Mouse (Mus musculus) megakaryocyte progenitor cell, adult 5-6 weeks (primary cell): ENCODE measurements around the gene Slc35g1. TPM values are rescaled to one million over a fixed set of nuclear protein-coding genes. Genes with fewer than 3 reads are reported as not detected.

Source experiments
- ATAC-seq: replicated peaks from 2 replicates; pipeline ENCODE4 v1.8.0; 2016; ENCODE audit warnings: mild to moderate bottlenecking, moderate TSS enrichment, inconsistent platforms; ENCODE audit not compliant: poor library complexity
- total RNA-seq, 2 experiments: library from RNA; stranded (forward) in 1 of 2; stranded (reverse) in 1 of 2; fragments of 157-497, 149-512 nt in 1 of 2; fragments of 200-1000 nt in 1 of 2; gene quantifications; 2 replicates each; pipeline versions ENCODE4 v1.2.3 to v1.2.4; 2015 to 2017

The Slc35g1 gene
- total RNA-seq (2015) (9.9 and 14.3 TPM in 2 replicates), total RNA-seq (2017) (10.2 and 12.9 TPM in 2 replicates)

- peak; percentile 92 for ATAC-seq
These were observed at the start of gene Slc35g1 for GRCm38 (mm10) chr19:38395701-38396632. Slc35g1 (plus strand) TSS chr19:38395980.

- ATAC-seq = no peak
These were observed 47.3 kb upstream of the Slc35g1 start for GRCm38 (mm10) chr19:38348271-38349012.

GRCm38 (mm10) chr19:38349013-38349341 lies 46.8 kb upstream of the Slc35g1 start:
- ATAC-seq = no peak

- no peak for ATAC-seq
These were observed 44.6 kb upstream of the Slc35g1 start for GRCm38 (mm10) chr19:38351202-38351601.

- no peak for ATAC-seq
These were observed 44.1 kb upstream of the Slc35g1 start for GRCm38 (mm10) chr19:38351728-38352127.

GRCm38 (mm10) chr19:38352495-38353130 lies 43.2 kb upstream of the Slc35g1 start:
- peak; percentile 82 for ATAC-seq

- ATAC-seq = no peak
These were observed 41.5 kb upstream of the Slc35g1 start for GRCm38 (mm10) chr19:38354279-38354678.

GRCm38 (mm10) chr19:38354819-38355360 lies 40.9 kb upstream of the Slc35g1 start:
- ATAC-seq = 0 out of 2 replicates have a peak, but pooled peaks have one; percentile 31

GRCm38 (mm10) chr19:38356211-38356828 lies 39.5 kb upstream of the Slc35g1 start:
- no peak for ATAC-seq

GRCm38 (mm10) chr19:38357956-38358623 lies 37.7 kb upstream of the Slc35g1 start:
- no peak for ATAC-seq

GRCm38 (mm10) chr19:38359287-38359686 lies 36.5 kb upstream of the Slc35g1 start:
- ATAC-seq = no peak

- ATAC-seq = no peak
These were observed 33.9 kb upstream of the Slc35g1 start for GRCm38 (mm10) chr19:38361850-38362249.

GRCm38 (mm10) chr19:38363358-38363757 lies 32.4 kb upstream of the Slc35g1 start:
- ATAC-seq = no peak

GRCm38 (mm10) chr19:38363879-38364659 lies 31.7 kb upstream of the Slc35g1 start:
- ATAC-seq = no peak

GRCm38 (mm10) chr19:38364939-38365614 lies 30.7 kb upstream of the Slc35g1 start:
- ATAC-seq = no peak

GRCm38 (mm10) chr19:38372460-38373102 lies 23.2 kb upstream of the Slc35g1 start:
- no peak for ATAC-seq

- no peak for ATAC-seq
These were observed 22.4 kb upstream of the Slc35g1 start for GRCm38 (mm10) chr19:38373371-38373770.

GRCm38 (mm10) chr19:38383769-38384168 lies 12.0 kb upstream of the Slc35g1 start:
- ATAC-seq = no peak
